9 mouse cellular contexts compared by ENCODE assay signal in the genomic region with DNA sequence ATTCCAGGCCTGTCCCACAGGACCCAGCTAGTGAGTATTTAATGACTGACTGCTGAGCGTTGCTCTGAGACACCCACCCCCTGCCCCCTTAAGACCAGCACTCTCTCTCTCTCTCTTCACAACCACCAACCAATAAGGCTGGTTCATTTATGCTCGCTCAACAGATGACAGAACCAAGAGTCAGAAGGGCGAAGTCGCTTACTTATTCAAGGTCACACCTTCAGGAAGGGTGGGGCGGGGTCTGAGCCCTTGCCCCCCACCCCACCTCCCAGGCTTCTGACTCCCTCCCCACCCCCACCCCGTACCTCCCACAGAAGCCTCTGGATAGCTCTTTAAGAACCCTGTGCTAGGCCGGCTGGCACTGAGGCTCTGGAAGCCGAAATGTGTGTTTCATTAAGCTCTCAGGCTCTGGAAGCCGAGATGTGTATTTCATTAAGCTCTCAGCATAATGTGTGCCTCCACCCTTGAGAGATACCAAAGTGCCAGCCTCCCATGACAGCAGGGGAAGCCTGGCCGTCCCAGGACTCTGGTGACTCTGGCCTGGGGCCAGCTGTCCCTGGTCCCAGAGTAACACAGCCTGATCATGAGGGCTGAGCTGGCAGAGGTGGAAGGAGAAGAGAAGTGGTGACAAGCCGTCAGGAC. TPM values are rescaled to one million over a fixed set of nuclear protein-coding genes. Genes with fewer than 3 reads are reported as not detected.
DNase-seq lines count a peak whose midpoint lies in the region; ATAC-seq and TF ChIP-seq lines count a peak whose summit lies in the region.
"Had no signal": no experiment of that assay in that cellular context is flagged by ENCODE, and none has a peak within 500 bp of the region (broad histone marks: within the 10 kb centered on the region; RNA-seq: fewer than 3 reads in every experiment).

No protein-coding gene starts in this region.

- intact Hi-C loops in heart, postnatal 25 days (cut with DNase I), result no loop called here

- H3K4me2 ChIP-seq in embryonic facial prominence, embryonic 15.5 days (replicated peaks), result peak overlapping the region; percentile 34

- peak; percentile 65 for ATAC-seq in embryonic facial prominence, embryonic 15.5 days (ENCODE audit: insufficient number of reproducible peaks, low FRiP score, low TSS enrichment, low read depth)
- no peak for ATAC-seq in CD4-positive, CD25-positive, alpha-beta regulatory T cell, adult 4 months

- H3K36me3 ChIP-seq in E14TG2a.4 (ENCODE audit: insufficient read depth, low read length), result no peaks in the 10 kb centered on the region
- H3K36me3 ChIP-seq in embryonic facial prominence, embryonic 15.5 days, result no peaks in the 10 kb centered on the region

- peak overlapping the region; percentile 53 for H3K27ac ChIP-seq in embryonic facial prominence, embryonic 15.5 days (replicated peaks)

- TF ChIP-seq CTCF in E14TG2a.4 (conservative IDR thresholded peaks at IDR 0.05; ENCODE audit: low read length), result no peak

- DNase-seq in cerebellum, postnatal 36 days, result peak; percentile 12 to 30
- no peak for DNase-seq in cerebellum, adult 9-11 months
- peak; percentile 59 for DNase-seq in heart, postnatal 25 days (ENCODE audit: low spot score)
- no peak for DNase-seq in spleen, postnatal 10 days (ENCODE audit: low spot score in 2 of 2)
- no peak for DNase-seq in B cell, adult 2 months
- DNase-seq: cerebellum, adult 8-10 months had no signal

- 16% methylated on average over 11 of the region's 11 CpGs for WGBS in embryonic facial prominence, embryonic 15.5 days

- H3K9me3 ChIP-seq in E14TG2a.4 (ENCODE audit: low read length), result no peaks in the 10 kb centered on the region
- H3K9me3 ChIP-seq in embryonic facial prominence, embryonic 15.5 days (replicated peaks), result no peaks in the 10 kb centered on the region

- no peak overlapping the region for H3K9ac ChIP-seq in embryonic facial prominence, embryonic 15.5 days

- 0 out of 2 replicates have a peak overlapping the region, but pooled peaks have one; percentile 43 for H3K4me3 ChIP-seq in E14TG2a.4 (replicated peaks; ENCODE audit: low read length)
- H3K4me3 ChIP-seq in embryonic facial prominence, embryonic 15.5 days (replicated peaks), result no peak overlapping the region

- H3K27me3 ChIP-seq in E14TG2a.4 (ENCODE audit: insufficient read depth, low read length), result peaks cover 43% of the 10 kb centered on the region
- H3K27me3 ChIP-seq in embryonic facial prominence, embryonic 15.5 days, result no peaks in the 10 kb centered on the region

- H3K4me1 ChIP-seq in E14TG2a.4 (replicated peaks; ENCODE audit: low read depth, low read length), result peaks cover 66% of the 10 kb centered on the region
- H3K4me1 ChIP-seq in embryonic facial prominence, embryonic 15.5 days, result peaks cover 51% of the 10 kb centered on the region

RNA-seq across cellular contexts. Expression of gene Ifnlr1, which starts 33.0 kb away (rescaled TPM):
- 1.6 and 1.8 TPM in 2 replicates for polyA plus RNA-seq in embryonic facial prominence, embryonic 15.5 days (2015; fragmentation: Nextera tagmentation; extraction: Ambion mirVana)
- total RNA-seq in heart, postnatal 25 days (2021), result 1 to 10 TPM; 2.8 TPM
- not detected for polyA plus RNA-seq in CD4-positive, CD25-positive, alpha-beta regulatory T cell, adult 4 months (2017; shearing (Covaris generic))

Comparison
In these comparisons a context has a peak if more than half of its experiments do, and no peak if none do; other contexts are left out.
1. DNase-seq: peak in cerebellum, postnatal 36 days (2 of 2) and heart, postnatal 25 days (single experiment); none in cerebellum, adult 9-11 months (single experiment), spleen, postnatal 10 days (0 of 2) and B cell, adult 2 months (0 of 2).